Mouse (Mus musculus): ENCODE data around the gene Hist2h3c1.
A peak's percentile ranks its signal among the peaks of the same experiment; 100 is the strongest.
"Not testable (repeated sequence)": the region's sequence is repeated elsewhere in the genome, so short reads cannot be mapped to it uniquely, and the experiment has no call there.

The Hist2h3c1 gene

GRCm38 (mm10) chr3:96235836-96236235 lies 10.6 kb upstream of the Hist2h3c1 start:
- no peak for DNase-seq

DNA sequence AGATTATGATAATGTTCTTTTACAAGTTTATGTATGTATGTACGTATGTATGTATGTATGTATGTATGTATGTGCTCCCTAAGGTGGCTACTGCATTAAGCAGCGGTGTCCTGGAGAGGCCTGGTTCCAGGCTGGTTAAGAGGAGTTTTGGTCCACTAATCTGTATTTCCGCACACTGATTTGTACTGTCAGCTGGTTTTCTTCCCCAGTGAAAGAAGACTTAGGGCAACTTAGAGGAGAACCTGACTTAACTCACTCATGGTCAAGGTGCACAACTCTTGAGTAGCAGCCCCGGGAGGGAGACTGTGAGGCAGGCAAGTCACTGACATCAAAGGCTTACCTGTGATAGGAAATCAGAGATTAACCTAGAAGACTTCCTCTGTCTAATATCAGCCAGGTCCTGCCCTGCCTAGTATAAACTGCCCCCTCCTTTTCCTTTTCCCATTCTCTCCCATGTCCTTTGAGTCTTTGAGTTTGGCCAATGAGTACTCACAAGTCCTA lies 9.6 kb upstream of the Hist2h3c1 start:
- no peak for DNase-seq

DNA sequence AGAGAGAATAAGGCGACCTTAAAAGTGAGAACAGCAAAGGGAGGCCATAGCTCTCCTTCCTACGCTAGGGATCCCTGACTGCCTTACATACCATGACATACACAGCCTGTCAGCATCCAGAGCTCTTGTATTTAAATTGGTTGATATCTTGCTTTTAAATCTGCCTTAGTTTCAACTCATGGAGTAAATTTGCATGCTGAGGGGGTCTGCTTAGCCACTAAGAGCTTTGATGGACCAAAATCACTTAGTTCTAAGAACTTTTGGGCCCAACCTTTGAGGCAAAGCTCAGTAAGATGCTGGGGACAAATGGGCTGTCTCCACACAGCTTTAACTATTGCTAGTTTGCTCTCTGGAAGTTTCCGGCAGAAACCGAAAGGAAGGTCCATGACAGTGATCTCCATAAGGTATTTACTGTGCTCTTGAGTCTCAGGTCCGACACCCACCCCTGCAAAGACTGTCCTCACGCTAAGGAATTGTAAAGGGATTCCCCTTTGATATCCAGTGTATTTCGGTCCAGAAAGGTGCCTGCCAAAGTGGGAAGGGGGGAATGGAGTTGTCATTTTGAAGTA lies 9.1 kb upstream of the Hist2h3c1 start:
- no peak for DNase-seq

DNA sequence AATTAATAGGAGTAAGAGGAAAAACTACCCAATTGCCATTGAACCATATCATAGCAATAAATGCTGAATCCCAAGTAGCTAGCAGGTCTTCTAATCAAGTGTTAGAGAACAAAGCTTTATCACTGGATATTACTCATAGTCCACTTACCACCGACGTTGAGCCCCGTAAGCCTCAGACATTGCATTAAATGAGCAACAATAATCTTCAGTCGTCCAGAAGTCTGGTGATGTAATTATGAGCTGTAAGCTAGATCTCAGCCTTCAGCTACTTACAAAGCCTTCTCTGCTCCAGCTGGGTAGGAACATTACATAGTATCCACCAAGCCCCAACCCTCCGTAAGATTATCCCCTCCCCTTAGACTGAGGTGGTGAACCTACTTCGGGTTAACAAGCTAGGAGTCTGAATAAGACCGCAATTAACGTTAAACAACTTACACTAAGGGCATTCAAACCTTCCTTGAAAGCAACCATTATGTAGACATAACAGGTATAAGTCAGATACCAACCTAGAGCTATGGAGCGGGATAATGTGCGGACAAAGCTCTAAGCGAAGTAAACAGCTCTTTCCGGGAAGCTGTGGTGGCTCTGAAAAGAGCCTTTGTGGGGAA lies 8.5 kb upstream of the Hist2h3c1 start:
- no peak for DNase-seq

- DNase-seq, result peak; percentile 38
Observed at GRCm38 (mm10) chr3:96238954-96239793, 7.3 kb upstream of the Hist2h3c1 start, which contains the start of gene Hist2h3c2. TSS of gene Hist2h3c2 (minus strand) at chr3:96239127.

- DNase-seq, result peak; percentile 97
Observed at GRCm38 (mm10) chr3:96239949-96240798, 6.3 kb upstream of the Hist2h3c1 start, which contains the start of gene Hist2h2aa2. TSS of gene Hist2h2aa2 (minus strand) at chr3:96240276.

GRCm38 (mm10) chr3:96240799-96241197 lies 5.7 kb upstream of the Hist2h3c1 start:
- DNase-seq, result no peak

DNA sequence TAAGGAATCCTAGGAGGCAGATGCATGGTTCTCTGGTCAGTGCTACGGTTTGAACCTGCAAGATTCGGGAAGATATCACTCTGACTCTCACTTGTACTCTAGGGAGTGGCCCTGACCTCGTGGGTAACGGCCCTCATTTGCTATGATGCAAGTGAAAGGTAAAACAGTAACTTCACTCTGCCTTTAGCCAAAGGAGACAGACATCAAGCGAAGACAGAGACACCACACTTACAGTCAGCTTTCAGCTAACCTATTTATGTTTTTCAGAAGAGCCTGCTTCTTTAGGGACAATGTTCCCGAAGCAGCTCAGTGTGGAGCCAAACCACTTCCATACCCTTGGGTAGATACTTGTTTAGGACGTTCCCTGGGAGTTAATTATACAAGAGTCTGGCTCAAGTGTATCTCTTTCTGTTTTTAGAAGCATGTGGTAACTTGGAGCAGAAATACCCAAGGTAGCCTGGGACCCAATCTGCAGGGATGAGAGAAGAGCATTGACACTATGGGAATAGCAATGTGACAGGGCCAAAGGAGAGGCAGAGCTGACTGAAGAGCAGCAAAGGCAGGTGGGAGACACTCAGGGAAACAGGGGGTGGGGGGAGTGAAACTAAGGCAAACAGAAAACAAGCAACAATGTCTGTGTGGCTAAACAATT lies 2.4 kb upstream of the Hist2h3c1 start:
- DNase-seq, result no peak

GRCm38 (mm10) chr3:96245003-96245886 lies 1.2 kb upstream of the Hist2h3c1 start, which contains the start of gene Hist2h2aa1:
TSS of gene Hist2h2aa1 (plus strand) at chr3:96245497.
- DNase-seq, result peak; percentile 87

- DNase-seq, result not testable (repeated sequence)
Observed at GRCm38 (mm10) chr3:96246018-96246417, 467 bp upstream of the Hist2h3c1 start.

GRCm38 (mm10) chr3:96247356-96248140 lies 1.1 kb downstream of the Hist2h3c1 start:
- DNase-seq, result no peak

DNA sequence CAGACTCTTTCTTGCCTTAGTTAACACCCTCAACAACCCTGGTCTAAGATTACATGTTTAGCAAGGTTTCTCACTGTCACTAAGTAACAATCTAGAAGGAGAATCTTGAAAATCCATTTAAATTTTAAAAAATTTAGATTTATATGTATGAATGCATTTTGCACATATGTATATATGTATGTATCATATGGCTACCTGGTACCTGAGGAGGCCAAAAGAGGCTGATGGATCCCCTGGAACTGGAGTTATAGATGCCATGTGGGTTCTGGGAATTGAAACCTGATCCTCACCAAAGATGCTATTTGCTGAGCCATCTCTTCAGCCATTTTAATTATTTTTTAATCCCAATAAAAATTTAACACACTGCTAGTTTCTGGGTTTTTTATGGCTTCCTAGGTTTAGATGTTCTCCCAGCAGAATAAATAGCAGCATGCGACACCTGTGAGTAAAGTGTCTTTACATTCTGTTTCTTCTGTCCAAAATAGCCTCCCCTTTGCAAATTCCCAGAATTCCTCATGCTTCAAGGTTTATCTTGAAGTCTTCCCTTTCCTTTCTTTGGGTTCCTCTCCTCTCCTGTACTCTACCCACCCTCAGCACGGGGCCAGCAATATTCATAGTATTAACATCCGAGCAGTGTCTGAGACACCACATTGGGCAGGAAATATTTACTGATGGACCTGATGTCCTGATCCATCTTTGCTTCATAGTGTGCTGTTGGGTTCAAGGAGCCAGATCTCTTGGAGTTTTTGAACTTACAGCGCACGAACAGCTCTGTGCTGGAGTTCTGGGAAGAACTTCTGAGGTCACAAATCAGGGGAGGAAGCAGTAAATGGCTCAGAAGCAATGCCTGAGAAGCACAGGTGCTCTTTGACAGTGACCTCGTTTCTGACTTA lies 1.9 kb downstream of the Hist2h3c1 start:
- no peak for DNase-seq

DNA sequence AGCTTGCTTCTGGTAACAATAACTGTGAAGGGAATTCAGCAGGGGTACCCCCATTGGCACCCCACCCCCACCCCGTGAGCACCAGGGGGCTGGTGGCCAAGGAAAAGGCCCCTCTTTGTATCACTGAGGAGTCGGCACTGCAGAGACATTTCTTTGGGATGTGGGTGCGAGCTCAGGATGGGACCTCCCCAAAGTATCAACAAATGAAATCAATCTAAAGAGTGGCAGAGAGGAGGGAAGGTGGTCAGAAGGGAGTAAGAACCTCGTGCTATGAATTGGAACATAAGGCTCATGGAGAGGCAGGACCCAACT lies 2.5 kb downstream of the Hist2h3c1 start:
- no peak for DNase-seq

DNA sequence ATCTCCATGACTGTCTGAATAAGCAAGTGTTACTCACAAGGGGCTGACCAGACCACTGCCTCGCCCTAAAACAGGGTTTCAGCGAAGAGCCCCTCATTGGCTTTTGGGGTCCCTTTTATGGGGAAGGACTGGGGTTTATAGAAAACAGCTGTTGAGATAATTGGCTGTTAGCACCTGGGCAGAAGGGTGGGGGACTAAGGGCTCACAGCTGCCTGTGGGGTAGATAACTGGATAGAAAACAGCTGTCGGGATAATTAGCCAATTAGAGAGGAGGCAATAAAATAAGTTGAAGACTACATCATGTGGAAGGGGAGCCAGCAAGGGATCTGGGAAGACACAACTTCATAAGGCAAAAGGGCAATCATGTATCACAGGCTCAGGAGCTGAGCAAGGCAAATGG lies 4.4 kb downstream of the Hist2h3c1 start:
- no peak for DNase-seq

DNA sequence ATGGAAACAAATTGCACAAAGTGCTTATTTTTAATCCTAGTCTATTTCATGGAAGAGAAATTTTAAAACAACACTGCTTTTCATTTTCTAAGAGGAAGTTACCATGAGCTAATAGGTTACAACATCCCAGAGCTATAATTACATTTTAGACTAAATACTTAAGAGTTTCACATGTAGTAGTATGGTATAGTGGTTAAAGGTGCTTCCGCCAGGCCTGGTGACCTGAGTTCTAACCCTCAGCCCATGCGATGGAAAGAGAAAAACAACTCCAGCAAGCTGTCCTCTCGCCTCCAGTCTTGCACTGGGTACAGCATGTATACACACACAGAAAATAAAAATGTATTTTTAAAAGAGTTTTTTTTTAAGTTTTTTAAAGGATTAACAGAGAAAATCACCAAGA lies 5.3 kb downstream of the Hist2h3c1 start:
- no peak for DNase-seq

DNA sequence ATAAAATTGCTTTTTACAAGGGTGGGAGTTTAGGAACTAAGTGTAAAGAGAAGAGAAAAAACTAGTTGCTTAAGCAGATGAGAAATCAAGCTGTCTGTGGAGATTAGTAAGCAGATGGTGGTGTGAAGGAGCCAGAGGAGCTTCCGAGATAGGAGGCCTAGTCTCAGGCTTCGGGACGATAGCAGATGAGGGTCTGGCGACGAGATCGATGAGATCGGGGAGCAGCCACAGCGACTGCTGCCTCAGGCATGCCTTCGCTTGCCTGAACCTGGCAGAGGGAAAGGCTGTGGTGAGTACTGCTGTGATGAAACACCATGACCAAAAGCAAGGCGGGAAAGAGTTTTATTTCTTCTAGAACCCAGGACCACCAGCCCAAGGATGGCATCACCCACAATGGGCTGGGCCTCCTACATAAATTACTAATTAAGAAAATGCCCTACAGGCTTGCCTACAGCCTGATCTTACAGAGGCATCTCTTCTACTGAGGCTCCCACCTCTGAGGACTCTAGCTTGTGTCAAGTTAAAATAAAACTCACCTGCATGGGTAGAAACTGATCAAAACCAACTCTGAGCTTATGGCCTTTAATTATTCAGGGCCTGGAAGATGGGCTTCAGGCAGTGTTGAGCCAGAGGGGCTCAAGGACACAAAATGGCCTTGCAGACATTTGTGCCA lies 8.3 kb downstream of the Hist2h3c1 start:
- no peak for DNase-seq

DNA sequence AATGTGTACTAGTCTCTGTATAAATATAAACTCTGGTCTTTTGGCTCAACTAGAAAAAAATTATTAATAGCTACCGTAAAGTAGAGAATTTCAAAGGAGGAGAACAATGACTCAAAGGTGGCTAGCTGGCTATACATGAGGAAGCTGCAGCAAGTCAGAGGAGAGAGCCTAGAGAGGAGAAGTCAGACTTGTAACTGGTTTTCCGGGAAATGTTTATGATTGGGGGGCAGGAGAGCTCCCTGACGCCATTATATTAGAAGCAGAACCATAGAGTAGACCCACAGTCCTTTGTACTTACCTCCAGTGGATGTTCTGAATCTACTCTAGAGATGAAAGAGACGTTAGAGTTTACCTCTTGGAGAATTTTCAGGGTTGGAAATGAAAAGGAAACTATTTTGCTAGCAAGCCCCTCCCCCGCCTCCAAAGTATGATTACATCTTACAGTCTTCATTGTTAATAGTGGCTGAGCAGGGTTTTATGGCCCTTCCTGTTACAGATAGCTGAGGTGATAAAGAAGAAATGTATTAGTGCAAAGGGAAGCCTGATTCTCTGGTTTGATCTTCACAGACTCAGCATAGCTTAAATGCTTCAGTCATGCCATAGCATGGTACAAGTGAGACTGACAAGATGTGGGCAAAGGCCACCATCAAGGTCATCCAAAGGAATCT lies 9.6 kb downstream of the Hist2h3c1 start:
- peak; percentile 49 for DNase-seq

GRCm38 (mm10) chr3:96257190-96257589 lies 10.7 kb downstream of the Hist2h3c1 start:
- no peak for DNase-seq

All from lung, postnatal 10 days (tissue).